Mouse (Mus musculus) gastrocnemius, postnatal 25 days (tissue): ENCODE results near the gene Dcn. TPM values are rescaled to one million over a fixed set of nuclear protein-coding genes. Genes with fewer than 3 reads are reported as not detected.

Experiments used
- DNase-seq: peaks from one replicate; pipeline ENCODE4 v3.0.0; 2022
- long read RNA-seq, 2 experiments: library from polyadenylated mRNA; stranded (forward); transcript quantifications; one replicate each; pipeline ENCODE4 v2.0.0; 2021
- total RNA-seq, 2 experiments: library from RNA; stranded (reverse); gene quantifications; 1 replicate in 1 of 2; 2 replicates in 1 of 2; pipeline ENCODE4 v1.2.3; 2021

The Dcn gene
- total RNA-seq, result 100 to 1,000 TPM; 257 to 303 TPM
- long read RNA-seq, experiment 1, transcript Dcn-201 (8 exons, 1,758 nt), result major isoform, 211 of 285 reads
- long read RNA-seq, experiment 1, transcript Dcn-202 (8 exons, 1,758 nt), result minor isoform, 48 of 285 reads
- long read RNA-seq, experiment 1, partial matches to known transcripts, result 24 of 285 reads
- long read RNA-seq, experiment 1, other reads (novel, unspliced or antisense), result 2 of 285 reads
- long read RNA-seq, experiment 2, transcript Dcn-201 (8 exons, 1,758 nt), result major isoform, 460 of 566 reads
- long read RNA-seq, experiment 2, transcript Dcn-202 (8 exons, 1,758 nt), result minor isoform, 72 of 566 reads
- long read RNA-seq, experiment 2, partial matches to known transcripts, result 29 of 566 reads
- long read RNA-seq, experiment 2, other reads (novel, unspliced or antisense), result 5 of 566 reads

DNA sequence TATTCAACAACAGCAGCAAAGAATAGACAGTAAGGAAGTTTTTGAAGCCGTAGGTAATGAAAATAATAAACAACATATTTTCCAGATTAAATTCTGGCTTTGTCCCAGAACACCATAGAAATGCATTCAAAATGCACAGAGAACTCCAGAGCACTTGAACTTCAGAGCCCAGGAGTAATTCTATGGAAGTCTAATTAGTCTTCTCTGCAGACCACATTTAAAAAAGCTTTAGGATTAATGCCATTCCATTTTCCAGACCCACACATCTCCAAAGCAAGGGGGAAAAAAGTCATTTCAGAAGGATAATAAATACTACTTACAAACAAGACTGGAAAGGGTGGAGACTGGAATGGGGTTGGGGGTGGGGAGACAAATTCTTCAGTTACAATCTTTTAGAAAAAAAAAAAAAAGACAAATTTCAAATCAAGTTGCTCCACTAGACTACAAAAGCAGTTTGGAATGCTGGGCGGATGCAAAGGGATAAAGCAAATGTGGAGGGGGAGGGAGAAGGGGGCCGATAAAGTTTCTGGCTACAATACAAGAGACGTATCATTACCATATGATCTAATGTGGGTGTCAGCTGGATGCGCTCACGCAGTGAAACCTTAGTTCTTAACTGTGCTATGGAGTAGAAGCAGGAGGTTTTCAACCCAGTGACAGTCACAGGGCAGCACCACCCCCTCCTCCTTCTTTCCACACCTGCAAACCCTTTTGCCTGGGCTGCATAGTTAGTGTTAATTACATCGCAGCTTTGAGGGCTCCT lies at the start of gene Dcn:
Gene Dcn, plus strand, starts transcription at position 606 of the 763 bp plus-strand sequence.
- peak; percentile 55 for DNase-seq

DNA sequence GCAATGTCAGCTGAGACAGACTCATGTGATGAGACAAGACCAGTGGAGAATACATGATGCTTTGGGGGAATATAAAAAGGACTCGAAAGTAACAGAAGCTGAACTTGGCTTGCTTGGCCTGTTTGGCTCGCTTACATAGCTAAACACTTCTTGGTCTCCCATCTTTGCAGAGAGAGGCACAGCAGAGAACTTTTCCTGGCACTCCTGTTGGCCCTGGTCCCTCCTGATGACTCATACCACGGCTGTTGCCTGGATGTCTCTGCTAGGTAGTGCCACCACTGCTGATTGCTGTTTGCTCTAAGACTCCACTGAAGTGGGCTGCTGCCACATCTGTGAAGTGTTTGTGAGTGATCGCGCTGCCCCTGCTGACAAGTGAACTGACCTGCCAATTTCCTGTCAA lies 42.7 kb upstream of the Dcn start:
- DNase-seq, result peak; percentile 49

DNA sequence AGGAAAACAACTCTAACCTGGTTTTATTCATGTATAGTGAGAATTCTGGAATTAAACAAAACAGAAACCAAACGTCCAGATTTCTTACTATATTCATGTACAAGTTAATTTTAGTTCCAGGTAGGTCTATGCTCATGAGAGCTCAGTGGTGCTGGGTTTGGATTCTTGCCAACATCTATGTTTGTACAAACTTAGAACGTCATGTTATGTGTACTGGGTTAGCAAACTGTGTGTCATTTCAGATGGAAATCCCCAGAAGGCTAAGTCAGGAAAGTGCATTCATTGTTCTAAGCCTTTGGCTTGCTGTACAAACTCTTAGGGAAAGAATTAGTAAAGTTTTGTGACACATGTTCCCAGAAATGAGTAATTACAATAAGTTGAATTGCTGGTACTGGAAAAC lies 37.1 kb upstream of the Dcn start:
- no peak for DNase-seq

DNA sequence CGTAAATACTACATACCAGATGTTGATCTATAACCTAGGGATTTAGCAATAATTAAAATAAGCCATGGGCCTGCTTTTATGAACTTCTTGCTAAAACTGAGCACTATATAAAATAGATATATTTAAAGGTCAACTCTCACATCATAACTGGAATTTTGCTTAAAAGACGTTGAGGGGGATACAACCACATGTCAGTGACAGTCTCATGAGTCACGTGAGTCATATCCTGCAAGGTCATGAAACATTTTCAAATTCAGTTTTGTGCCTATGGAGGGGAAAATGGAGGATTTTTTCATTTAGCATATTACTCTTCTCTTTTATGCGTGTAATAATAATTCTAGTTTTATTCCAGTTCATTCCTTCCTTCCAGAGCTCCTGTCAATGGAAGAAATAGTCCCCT lies 32.9 kb upstream of the Dcn start:
- no peak for DNase-seq

DNA sequence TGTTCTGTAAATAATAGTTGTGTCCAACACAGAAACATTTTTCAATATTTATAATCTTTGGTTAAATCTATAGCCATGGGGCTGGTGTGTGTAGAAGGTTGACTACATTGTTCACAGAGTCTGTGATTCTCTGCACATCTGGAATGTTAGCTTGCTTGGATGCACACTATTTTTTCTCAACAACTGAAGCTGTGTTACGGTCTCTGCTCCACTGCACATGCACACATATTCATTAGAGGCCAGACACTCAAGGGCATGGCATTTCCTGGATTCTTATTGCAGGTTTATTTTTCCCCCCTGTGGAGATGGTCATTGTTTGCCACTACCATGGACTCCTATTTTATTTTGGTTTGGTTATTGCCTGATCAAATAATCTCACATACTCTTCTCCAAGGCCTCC lies 26.5 kb upstream of the Dcn start:
- no peak for DNase-seq

DNA sequence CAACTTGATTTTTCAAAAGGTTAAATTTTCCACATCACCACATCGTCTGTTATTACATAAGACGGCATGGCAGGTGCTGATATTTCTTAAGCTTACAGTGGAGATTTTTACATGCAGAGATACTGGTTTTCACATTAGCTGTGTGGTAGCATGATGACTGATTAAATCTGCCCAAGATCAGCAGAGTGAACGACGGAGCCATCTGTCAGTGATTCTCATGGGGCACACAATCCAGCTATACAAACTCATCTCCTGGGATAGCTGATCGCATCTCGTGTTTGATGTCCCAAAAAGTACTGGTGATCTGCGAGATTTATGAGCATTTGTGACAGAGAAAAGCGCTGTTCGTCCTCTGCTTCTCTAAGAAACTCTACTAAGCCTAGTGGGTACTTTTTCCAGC lies 25.9 kb upstream of the Dcn start:
- no peak for DNase-seq

DNA sequence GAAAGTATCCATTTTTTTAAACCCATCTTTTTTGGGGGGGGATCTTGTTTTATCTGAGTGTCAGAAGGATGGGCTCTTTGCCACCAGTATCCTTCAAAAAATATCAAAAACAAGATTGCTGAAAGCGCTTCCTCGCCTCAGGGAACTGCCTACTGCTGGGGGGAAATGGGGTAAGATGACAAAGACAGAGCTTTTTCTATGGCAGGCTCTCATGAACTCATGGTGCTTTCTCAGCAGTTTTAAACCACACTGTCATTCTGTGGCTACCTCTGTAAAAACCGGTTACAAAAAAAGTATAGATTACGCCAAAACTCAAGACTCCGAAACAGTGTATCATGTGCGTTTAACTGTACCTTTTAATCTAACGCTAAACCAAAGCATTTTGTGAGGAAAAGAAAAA lies 22.4 kb upstream of the Dcn start:
- DNase-seq, result no peak

DNA sequence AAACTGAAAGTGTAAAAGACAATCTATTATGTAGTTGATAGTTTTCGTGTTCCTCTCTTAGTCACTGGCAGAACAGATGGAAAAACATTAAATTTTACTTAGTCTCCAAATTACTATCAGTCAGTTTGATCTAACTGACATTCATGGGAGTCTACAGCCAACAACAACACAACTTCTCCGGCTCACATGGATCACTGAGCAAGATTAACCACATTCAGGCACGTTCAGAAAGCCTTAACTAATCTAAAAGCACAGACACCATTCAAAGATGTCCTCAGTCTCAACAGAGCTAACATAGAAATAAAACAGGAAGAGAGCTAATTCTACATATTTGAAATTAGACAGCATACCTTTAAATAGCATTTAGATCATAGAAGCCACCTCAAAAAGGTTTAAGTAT lies 12.6 kb upstream of the Dcn start:
- DNase-seq, result no peak

DNA sequence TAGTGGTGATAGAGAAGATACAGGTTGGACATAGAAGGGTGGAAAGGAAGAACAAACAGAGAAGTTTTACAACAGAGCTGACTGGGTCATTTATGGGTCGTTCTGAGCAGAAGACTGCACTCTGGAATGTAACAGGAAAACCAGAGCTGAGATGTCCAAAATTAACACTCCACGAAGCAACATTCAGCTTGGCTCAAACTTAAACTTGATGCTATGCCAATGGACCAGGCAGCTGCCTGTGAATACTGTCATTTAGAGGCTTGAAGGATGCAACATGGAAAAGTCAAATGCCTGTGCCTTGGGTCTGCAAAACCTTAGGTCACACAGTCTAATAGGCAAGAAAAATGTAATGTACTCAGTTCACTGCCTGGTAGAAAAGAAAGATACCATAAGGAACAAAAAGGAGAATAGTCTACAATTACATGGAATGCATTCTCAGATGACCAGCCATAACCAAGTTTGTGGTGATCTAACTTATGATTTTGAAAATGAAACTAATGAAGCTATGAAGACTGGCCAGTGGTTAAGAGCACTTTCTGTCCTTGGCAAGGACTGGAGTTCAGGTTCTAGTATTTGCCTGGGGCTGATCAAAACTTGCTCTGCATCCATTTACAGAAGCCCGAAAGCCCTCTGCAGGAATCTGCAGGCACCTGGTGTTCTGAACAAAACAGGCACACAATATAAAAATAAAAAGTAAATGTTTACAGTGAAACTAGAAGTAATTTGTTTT lies 9.8 kb upstream of the Dcn start:
- DNase-seq, result peak; percentile 19

DNA sequence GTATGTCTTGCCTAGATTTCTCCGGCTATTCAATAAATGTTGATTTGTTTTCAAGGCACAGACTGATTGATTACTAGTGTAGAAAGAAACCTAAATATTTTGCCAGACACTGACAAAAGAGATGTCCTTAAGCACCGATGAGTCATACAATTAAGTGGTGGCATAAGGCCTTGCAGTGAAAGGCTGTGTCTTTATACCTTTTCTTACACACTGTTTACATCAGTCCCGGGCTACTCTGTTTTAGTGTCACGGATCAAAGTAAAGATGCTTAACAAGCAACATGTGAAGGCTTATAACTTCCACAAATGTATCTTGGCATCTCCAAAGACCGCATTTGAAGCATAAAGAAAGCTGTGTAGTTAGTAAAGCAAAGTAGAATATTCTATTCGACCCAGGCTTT lies 3.9 kb upstream of the Dcn start:
- DNase-seq, result no peak

DNA sequence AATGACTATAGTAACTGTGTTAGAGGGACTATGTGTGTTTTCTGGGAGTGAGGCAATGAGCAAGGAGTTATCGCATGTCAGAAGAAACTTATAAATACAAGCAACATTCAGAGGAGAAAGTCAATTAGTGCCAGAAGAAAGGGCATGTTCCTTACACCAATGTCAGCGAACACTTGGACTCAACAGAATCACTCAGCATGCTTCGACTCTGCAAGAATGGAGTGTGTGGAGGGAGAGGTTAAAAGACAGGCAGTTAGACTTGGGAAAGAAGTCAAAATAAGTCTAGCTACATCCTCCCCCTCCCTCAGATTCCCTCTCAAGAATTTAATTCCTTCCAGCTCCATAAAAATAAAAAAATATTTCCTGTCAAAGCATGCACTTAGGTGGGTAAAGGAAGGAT lies 1.1 kb upstream of the Dcn start:
- DNase-seq, result no peak

DNA sequence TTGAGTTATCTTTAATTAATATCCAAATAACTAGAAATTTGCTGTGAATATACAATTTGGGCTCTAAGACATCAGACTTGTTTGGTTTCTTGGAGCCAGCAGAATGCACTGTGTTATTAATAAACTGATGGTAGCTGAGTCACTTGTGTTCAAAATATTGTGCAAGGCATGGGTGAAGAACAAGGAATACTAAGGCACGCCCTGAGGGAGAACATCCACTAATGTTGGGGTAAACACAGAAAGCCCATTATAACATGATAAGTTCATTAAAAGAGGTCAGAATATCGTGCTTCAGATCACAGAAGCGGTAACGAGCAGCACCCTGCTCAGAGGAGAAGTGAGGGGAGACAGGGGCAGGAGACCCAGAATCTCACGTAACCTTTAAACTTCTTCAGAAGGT lies 2.7 kb downstream of the Dcn start:
- no peak for DNase-seq

DNA sequence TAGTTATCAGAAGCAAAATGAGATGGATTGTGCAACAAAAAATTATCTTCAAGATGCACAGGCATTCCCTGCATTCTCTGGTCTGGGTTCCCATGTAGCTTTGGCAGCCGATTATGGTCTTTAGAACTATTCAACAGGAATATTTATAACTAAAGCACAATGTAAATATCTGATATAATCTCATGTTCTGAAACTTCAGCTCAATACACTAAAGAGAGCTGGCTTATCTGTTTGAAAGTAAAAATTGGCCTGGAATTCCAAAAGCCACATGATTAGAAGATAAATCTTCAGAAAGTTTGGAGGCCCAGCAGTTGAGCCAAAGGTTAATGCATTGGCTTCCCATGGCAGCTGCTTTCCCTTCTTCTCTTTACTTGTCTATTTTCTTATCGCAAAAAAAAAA lies 4.6 kb downstream of the Dcn start:
- no peak for DNase-seq

DNA sequence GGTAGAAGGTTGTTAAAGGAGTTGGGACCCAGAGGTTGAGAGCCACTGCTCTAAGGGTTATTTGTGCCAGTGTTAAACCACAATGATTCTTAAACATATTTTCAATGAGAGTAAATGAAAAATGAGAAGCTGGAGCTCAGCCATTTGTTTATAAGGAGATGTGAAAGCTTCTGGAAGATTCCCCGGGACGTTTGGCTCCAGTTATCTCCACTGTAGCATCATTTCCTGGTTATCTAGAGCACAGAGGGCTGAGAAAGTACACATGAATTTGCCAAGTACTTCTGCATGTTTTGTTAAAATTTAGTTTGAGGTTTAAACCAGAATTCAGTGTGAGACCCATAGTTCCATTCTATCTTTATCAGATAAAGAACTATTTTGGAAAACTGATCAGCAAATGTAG lies 5.7 kb downstream of the Dcn start:
- no peak for DNase-seq

DNA sequence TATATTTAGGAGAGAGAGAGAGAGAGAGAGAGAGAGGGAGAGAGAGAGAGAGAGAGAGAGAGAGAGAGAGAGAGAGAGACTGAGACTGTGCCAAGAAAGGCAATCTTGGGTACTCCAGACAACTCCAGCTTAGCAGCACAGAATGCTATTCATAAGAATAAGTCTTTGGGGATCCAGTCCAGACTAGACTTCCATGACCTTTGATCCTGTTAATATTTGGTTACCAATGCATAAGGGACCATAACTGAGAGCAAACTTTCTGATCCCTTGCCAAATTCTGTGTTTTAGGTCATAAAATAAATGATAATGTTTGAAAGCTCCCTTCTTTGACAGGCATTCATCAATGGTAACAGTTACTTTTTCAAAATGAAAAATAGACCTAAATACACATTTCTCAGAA lies 6.7 kb downstream of the Dcn start:
- DNase-seq, result no peak

DNA sequence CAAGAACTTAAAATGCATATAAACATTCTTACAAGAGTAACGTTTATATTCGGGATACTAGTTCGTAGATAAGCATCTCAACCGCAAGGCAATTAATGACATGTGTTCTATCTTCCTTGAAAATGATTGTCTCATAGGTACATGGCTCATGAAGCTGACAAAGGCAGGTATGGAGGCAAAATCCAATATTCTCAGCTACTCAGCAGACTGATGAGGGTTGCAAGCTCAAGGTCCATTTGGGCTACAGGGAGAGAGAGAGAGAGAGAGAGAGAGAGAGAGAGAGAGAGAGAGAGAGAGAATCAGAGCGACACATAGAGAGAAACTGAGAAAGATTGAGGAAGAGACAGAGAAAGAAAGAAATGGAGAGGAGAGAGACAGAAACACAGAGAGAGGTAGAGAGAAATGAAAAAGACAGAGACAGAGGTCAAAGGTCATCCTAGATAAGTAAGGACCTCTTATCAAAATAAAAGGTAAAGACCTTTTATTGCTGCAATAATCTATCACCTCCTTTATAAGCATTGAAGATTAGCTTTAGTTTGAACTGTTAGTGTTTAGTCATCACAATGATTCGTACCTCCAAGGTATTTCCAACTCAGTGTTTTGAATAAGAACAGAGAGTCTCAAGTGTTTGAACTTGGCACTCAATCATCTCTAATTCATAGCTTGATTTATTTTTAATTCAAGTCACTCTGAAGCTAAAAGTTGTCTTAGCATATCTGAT lies 8.0 kb downstream of the Dcn start:
- no peak for DNase-seq

DNA sequence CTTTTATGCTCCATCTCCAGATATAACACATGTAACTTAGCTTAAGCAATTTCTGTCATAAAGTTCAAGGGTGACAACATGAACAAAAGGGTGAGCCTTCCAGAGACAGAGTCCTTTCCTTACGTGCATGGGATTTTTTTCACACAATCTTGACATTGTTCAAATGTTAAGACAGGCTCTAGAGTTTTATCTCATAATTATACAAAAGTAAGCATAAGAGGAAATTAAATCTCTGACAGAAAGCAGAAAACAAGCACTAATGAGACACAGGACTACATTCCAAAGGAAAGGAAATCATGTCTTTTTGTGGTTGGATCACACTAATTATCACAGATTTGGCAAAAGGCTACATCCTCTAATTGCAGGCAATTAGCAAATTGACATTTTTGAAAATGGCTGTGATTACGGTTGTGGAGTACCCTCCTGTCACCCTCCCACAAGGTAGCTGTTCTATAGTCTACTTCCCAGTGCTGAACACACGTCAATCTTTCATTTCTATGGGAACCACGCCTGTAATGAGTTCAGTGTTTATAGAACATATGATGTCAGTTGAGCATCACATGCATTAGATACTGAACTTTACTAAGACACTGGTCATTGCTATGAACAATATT lies 13.1 kb downstream of the Dcn start:
- DNase-seq, result no peak

DNA sequence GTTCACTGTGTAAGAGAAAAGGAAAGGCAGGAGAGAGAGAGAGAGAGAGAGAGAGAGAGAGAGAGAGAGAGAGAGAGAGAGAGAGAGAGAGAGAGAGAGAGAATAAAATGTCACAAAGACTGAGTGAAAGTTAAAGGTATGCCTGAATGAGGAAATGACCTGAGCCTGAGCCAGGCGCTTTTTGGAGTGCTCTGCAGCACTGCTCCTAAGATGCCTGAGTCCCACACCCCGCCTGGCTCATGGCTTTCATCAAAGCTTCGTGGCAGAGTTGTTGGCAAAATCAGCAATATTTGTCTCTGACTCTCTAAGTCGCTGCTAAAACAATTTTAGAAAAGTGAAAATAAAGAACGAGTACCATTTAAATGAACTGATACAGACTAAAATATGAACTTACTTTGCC lies 18.2 kb downstream of the Dcn start:
- DNase-seq, result peak; percentile 29

DNA sequence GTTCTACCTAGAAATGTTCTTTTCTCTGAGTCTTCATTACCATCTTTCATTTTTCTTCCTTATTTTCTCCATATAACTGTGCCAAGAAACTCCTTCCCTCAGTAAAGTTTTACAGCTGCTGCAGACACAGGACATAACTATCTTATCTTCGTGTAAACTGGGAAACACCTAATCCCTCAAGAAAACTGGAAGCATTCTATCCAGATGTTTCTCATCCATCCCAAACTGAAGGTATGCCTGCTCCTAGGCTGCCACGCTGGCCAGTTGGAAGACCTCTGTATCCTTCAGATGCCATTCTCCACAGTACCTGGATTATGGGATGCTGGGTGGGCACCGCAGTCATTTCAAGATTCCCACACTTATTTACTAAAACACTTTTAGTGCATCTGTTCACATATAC lies 44.0 kb downstream of the Dcn start:
- DNase-seq, result no peak

DNA sequence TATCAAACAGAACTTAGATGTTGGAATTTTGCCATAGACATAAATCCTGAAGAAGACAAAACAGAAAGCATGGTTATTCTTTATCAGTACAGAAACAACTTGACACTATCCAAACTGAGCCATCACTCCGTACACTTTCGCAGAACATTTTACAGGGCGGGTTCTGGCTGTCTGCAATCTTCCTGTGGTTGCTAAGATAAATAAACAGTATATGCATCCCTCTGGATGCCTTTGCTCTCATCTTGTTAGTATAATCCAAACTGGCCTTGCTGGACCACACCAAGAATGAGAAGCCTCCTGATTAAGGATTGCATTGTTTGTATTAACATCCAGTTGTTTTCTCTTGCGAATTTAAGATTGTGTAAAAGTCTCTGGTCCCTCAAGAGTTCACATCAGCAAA lies 56.3 kb downstream of the Dcn start:
- no peak for DNase-seq

DNA sequence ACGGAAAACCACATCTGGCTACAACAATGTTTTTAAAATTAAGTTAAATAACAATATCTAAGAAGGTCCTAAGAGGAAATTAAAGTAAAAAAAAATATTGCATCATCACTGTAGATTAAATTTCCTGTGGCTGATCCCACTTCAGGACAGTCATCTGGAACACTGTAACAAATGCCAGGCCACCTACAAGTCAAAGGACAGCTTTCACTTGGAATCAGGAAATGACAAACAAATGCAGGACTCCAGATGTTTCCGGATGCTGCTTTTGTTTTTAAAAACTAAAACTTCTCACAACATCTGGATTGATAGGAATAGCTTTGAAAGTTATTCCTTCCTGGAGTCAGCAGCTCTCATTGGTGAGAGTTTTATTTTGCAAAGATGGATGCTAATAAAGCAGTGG lies 57.5 kb downstream of the Dcn start:
- peak; percentile 9 for DNase-seq

DNA sequence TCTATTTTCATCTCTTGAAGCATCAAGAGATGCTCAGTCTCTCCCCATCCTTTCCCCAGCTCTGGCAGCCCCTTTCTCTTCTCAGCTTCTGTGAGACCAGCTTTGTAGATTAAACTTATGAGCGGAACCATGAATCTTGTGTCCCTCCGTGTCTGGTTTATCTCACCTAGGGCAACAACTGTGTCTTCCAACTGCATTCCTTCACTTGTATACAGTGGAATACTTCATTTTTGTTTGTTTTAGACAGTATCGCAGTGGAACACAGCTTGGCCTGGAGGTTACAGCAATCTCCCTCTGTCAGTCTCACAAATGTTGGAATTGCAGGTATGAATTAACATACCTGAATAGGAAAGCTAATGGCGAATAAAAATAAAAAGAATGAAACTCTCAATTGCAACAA lies 58.8 kb downstream of the Dcn start:
- DNase-seq, result no peak
